In genomic region chr5:135722121-135722520, GRCm38 (mm10) we compare ENCODE assay signal across 8 mouse cellular contexts. TPM values are rescaled to one million over a fixed set of nuclear protein-coding genes. Genes with fewer than 3 reads are reported as not detected.
DNase-seq lines count a peak whose midpoint lies in the region; ATAC-seq and TF ChIP-seq lines count a peak whose summit lies in the region.

No protein-coding gene starts in this region.

- peak; percentile 94 for TF ChIP-seq EP300 in CH12.LX (IDR thresholded peaks at IDR 0.05; ENCODE audit: low read length)

- no peaks in the 10 kb centered on the region for H3K27me3 ChIP-seq in hindbrain, postnatal 0 days (ENCODE audit: insufficient read depth, low read length)
- no peaks in the 10 kb centered on the region for H3K27me3 ChIP-seq in hindbrain, embryonic 12.5 days
- no peaks in the 10 kb centered on the region for H3K27me3 ChIP-seq in CH12.LX (replicated peaks)
- no peaks in the 10 kb centered on the region for H3K27me3 ChIP-seq in heart, embryonic 16.5 days (ENCODE audit: control insufficient read depth, insufficient read depth, low read length)

- H3K4me1 ChIP-seq in hindbrain, postnatal 0 days (ENCODE audit: insufficient read depth, low read length): peaks cover 23% of the 10 kb centered on the region
- H3K4me1 ChIP-seq in hindbrain, embryonic 12.5 days: peaks cover 43% of the 10 kb centered on the region
- H3K4me1 ChIP-seq in CH12.LX (ENCODE audit: control insufficient read depth in 1 of 2, insufficient read depth in 2 of 2): peaks cover 29 to 78% of the 10 kb centered on the region in 2 experiments
- H3K4me1 ChIP-seq in heart, embryonic 16.5 days (ENCODE audit: control insufficient read depth, insufficient read depth, low read length): peaks cover 41% of the 10 kb centered on the region
- H3K4me1 ChIP-seq in olfactory bulb, adult 2 months (ENCODE audit: control insufficient read depth, insufficient read depth, low read length): peaks cover 44% of the 10 kb centered on the region

- no peak overlapping the region for H3K27ac ChIP-seq in hindbrain, postnatal 0 days
- no peak overlapping the region for H3K27ac ChIP-seq in hindbrain, embryonic 12.5 days
- peak overlapping the region; percentile 4; the same call in 1 of the 2 replicates for H3K27ac ChIP-seq in CH12.LX (ENCODE audit: insufficient read depth, low read depth)
- peak overlapping the region; percentile 32 for H3K27ac ChIP-seq in heart, embryonic 16.5 days (ENCODE audit: low read length)
- peak overlapping the region; percentile 6; the same call in 1 of the 2 replicates for H3K27ac ChIP-seq in olfactory bulb, adult 2 months (ENCODE audit: insufficient read depth, low read depth, low read length)

- TF ChIP-seq CTCF in hindbrain, postnatal 0 days (IDR thresholded peaks at IDR 0.05; ENCODE audit: low read depth): no peak
- TF ChIP-seq CTCF in CH12.LX (conservative IDR thresholded peaks at IDR 0.05 in 1 of 2, IDR thresholded peaks at IDR 0.05 in 1 of 2; ENCODE audit: low read depth in 2 of 2, low read length in 2 of 2): no peak
- no peak for TF ChIP-seq CTCF in brain, embryonic 14.5 days (IDR thresholded peaks at IDR 0.05; ENCODE audit: borderline replicate concordance, extremely low read depth, insufficient read depth, insufficient read length)
- TF ChIP-seq CTCF in olfactory bulb, adult 2 months (IDR thresholded peaks at IDR 0.05; ENCODE audit: insufficient read depth, low read depth, low read length): no peak

- no peak overlapping the region for H3K4me2 ChIP-seq in hindbrain, postnatal 0 days (ENCODE audit: low read depth, low read length)
- no peak overlapping the region for H3K4me2 ChIP-seq in hindbrain, embryonic 12.5 days (replicated peaks)
- H3K4me2 ChIP-seq in CH12.LX (ENCODE audit: insufficient read depth, low read depth, poor library complexity, severe bottlenecking): peak overlapping the region; percentile 58; the same call in 1 of the 2 replicates
- 0 out of 2 replicates have a peak overlapping the region, but pooled peaks have one; percentile 17 for H3K4me2 ChIP-seq in heart, embryonic 16.5 days (ENCODE audit: low read depth, low read length)

- in situ Hi-C loops in CH12.LX (cut with MboI; ENCODE audit: low pct_ligation_motif_present, low pct_unique_long_range_greater_than_20kb, low sequenced_read_pairs): no loop called here

- H3K4me3 ChIP-seq in hindbrain, postnatal 0 days (ENCODE audit: low read length): no peak overlapping the region
- H3K4me3 ChIP-seq in hindbrain, embryonic 12.5 days: no peak overlapping the region
- H3K4me3 ChIP-seq in CH12.LX (replicated peaks in 1 of 3; ENCODE audit: low read depth in 2 of 3, low read length in 2 of 3, poor library complexity in 1 of 3): no peak overlapping the region
- no peak overlapping the region for H3K4me3 ChIP-seq in heart, embryonic 16.5 days (ENCODE audit: low read length)
- H3K4me3 ChIP-seq in olfactory bulb, adult 2 months (ENCODE audit: insufficient read depth, low read depth, low read length): no peak overlapping the region

- H3K36me3 ChIP-seq in hindbrain, postnatal 0 days (ENCODE audit: insufficient read depth, low read length): peaks cover 4% of the 10 kb centered on the region; the same call in 1 of the 2 replicates
- peaks cover 18% of the 10 kb centered on the region for H3K36me3 ChIP-seq in hindbrain, embryonic 12.5 days
- peaks cover 10 to 67% of the 10 kb centered on the region in 2 experiments for H3K36me3 ChIP-seq in CH12.LX (replicated peaks in 1 of 2; ENCODE audit: control insufficient read depth in 1 of 2, insufficient read depth in 1 of 2, low read length in 1 of 2)
- H3K36me3 ChIP-seq in heart, embryonic 16.5 days (ENCODE audit: control insufficient read depth, insufficient read depth): 0 out of 2 replicates have a peak, but pooled peaks cover 3% of the 10 kb centered on the region

- H3K9me3 ChIP-seq in hindbrain, postnatal 0 days (ENCODE audit: low read length): no peaks in the 10 kb centered on the region
- H3K9me3 ChIP-seq in hindbrain, embryonic 12.5 days (replicated peaks): no peaks in the 10 kb centered on the region
- no peaks in the 10 kb centered on the region for H3K9me3 ChIP-seq in CH12.LX (replicated peaks; ENCODE audit: low read length)
- H3K9me3 ChIP-seq in heart, embryonic 16.5 days (replicated peaks; ENCODE audit: control insufficient read depth, low read length): no peaks in the 10 kb centered on the region

- DNase-seq in hindbrain, postnatal 0 days (ENCODE audit: low spot score): peak; percentile 55
- peak; percentile 74 for DNase-seq in CH12.LX (ENCODE audit: extremely low read depth)
- peak; percentile 75 for DNase-seq in brain, embryonic 14.5 days (ENCODE audit: low read depth)
- no peak for DNase-seq in embryo, embryonic 10 days (ENCODE audit: low spot score)

- 50% methylated on average over 11 of the region's 11 CpGs for WGBS in hindbrain, postnatal 0 days
- 91% methylated on average over 11 of the region's 11 CpGs for WGBS in hindbrain, embryonic 12.5 days
- WGBS in heart, embryonic 16.5 days: 40% methylated on average over 11 of the region's 11 CpGs
- WGBS in olfactory bulb, adult 2 months: 32% methylated on average over 11 of the region's 11 CpGs

- no peak for ATAC-seq in hindbrain, postnatal 0 days
- no peak for ATAC-seq in hindbrain, embryonic 12.5 days (ENCODE audit: low FRiP score)
- ATAC-seq in heart, embryonic 16.5 days (replicated peaks; ENCODE audit: extremely low read depth, insufficient read depth, low FRiP score): peak; percentile 6; the same call in 1 of the 2 replicates
- ATAC-seq in megakaryocyte-erythroid progenitor cell, adult 5-6 weeks (replicated peaks; ENCODE audit: low FRiP score, low TSS enrichment, poor library complexity, severe bottlenecking): no peak

- TF ChIP-seq POLR2A in CH12.LX (IDR thresholded peaks at IDR 0.05; ENCODE audit: low read depth, low read length): no peak
- no peak for TF ChIP-seq POLR2A in brain, embryonic 14.5 days (IDR thresholded peaks at IDR 0.05; ENCODE audit: borderline replicate concordance, extremely low read depth, insufficient read depth, insufficient read length, poor library complexity, severe bottlenecking)
- no peak for TF ChIP-seq POLR2A in olfactory bulb, adult 2 months (IDR thresholded peaks at IDR 0.05; ENCODE audit: insufficient read depth, low read depth, low read length)

- dilution Hi-C loops in CH12.LX (cut with MboI; ENCODE audit: extremely low pct_ligation_motif_present, extremely low pct_unique_long_range_greater_than_20kb, low sequenced_read_pairs): no loop called here

- TF ChIP-seq RAD21 in CH12.LX (IDR thresholded peaks at IDR 0.05; ENCODE audit: low read depth, low read length): no peak

- H3K9ac ChIP-seq in hindbrain, postnatal 0 days (replicated peaks; ENCODE audit: low read length): no peak overlapping the region
- H3K9ac ChIP-seq in hindbrain, embryonic 12.5 days: no peak overlapping the region
- H3K9ac ChIP-seq in CH12.LX (ENCODE audit: insufficient read depth, low read depth): no peak overlapping the region
- no peak overlapping the region for H3K9ac ChIP-seq in heart, embryonic 16.5 days (ENCODE audit: low read length)

- H3K79me2 ChIP-seq in CH12.LX (replicated peaks; ENCODE audit: control insufficient read depth, extremely low read depth, insufficient read depth, poor library complexity, severe bottlenecking): no peaks in the 10 kb centered on the region

RNA-seq across cellular contexts. Expression of gene Tmem120a, which starts 22.1 kb away (rescaled TPM):
- 52.8 and 71.7 TPM in 2 replicates for total RNA-seq in hindbrain, postnatal 0 days (2014; rRNA removed)
- 83.2 and 89.7 TPM in 2 replicates for polyA plus RNA-seq in hindbrain, postnatal 0 days (2015; fragmentation: Nextera tagmentation; extraction: Ambion mirVana)
- 61.0 and 65.0 TPM in 2 replicates for polyA plus RNA-seq in hindbrain, embryonic 12.5 days (2016; fragmentation: Nextera tagmentation; extraction: Ambion mirVana)
- 21.4 and 22.2 TPM in 2 replicates for total RNA-seq in CH12.LX (2012; rRNA removed)
- 9.1 and 12.0 TPM in 2 replicates for total RNA-seq in CH12.LX (2014; rRNA removed)
- 27.1 and 27.7 TPM in 2 replicates for polyA plus RNA-seq in CH12.LX (2012; ENCODE audit: insufficient read length, low read depth)
- 36.9 and 39.3 TPM in 2 replicates for polyA plus RNA-seq in brain, embryonic 14.5 days (2012; rRNA removed)
- polyA plus RNA-seq in heart, embryonic 16.5 days (2015; fragmentation: Nextera tagmentation; extraction: Ambion mirVana): 36.3 and 37.4 TPM in 2 replicates
- not detected in 2 replicates for polyA plus RNA-seq in olfactory bulb, adult 2 months (2012; ENCODE audit: insufficient read depth, insufficient read length, low replicate concordance, missing spikeins)
- 11.2 and 14.3 TPM in 2 replicates for total RNA-seq in megakaryocyte-erythroid progenitor cell, adult 5-6 weeks (2014; fragmentation: Nextera tagmentation)
- total RNA-seq in megakaryocyte-erythroid progenitor cell, adult 5-6 weeks (2017): 12.1 and 15.7 TPM in 2 replicates

RNA-seq across cellular contexts. Expression of gene Por, which starts 52.3 kb away (rescaled TPM):
- 71.7 and 71.8 TPM in 2 replicates for total RNA-seq in hindbrain, postnatal 0 days (2014; rRNA removed)
- 69.3 and 71.4 TPM in 2 replicates for polyA plus RNA-seq in hindbrain, postnatal 0 days (2015; fragmentation: Nextera tagmentation; extraction: Ambion mirVana)
- polyA plus RNA-seq in hindbrain, embryonic 12.5 days (2016; fragmentation: Nextera tagmentation; extraction: Ambion mirVana): 118 and 119 TPM in 2 replicates
- 40.2 and 41.2 TPM in 2 replicates for total RNA-seq in CH12.LX (2012; rRNA removed)
- 16.3 and 17.3 TPM in 2 replicates for total RNA-seq in CH12.LX (2014; rRNA removed)
- polyA plus RNA-seq in CH12.LX (2012; ENCODE audit: insufficient read length, low read depth): 54.3 and 56.8 TPM in 2 replicates
- polyA plus RNA-seq in brain, embryonic 14.5 days (2012; rRNA removed): 145 and 162 TPM in 2 replicates
- polyA plus RNA-seq in heart, embryonic 16.5 days (2015; fragmentation: Nextera tagmentation; extraction: Ambion mirVana): 52.6 and 56.7 TPM in 2 replicates
- not detected in 2 replicates for polyA plus RNA-seq in olfactory bulb, adult 2 months (2012; ENCODE audit: insufficient read depth, insufficient read length, low replicate concordance, missing spikeins)
- 49.6 and 57.4 TPM in 2 replicates for total RNA-seq in megakaryocyte-erythroid progenitor cell, adult 5-6 weeks (2014; fragmentation: Nextera tagmentation)
- 58.7 and 73.2 TPM in 2 replicates for total RNA-seq in megakaryocyte-erythroid progenitor cell, adult 5-6 weeks (2017)

RNA-seq across cellular contexts. Expression of gene Styxl1, which starts 56.1 kb away (rescaled TPM):
- 0.10 TPM in 1 of 2 replicates, not detected in the other for total RNA-seq in hindbrain, postnatal 0 days (2014; rRNA removed)
- 0.61 and 0.69 TPM in 2 replicates for polyA plus RNA-seq in hindbrain, postnatal 0 days (2015; fragmentation: Nextera tagmentation; extraction: Ambion mirVana)
- polyA plus RNA-seq in hindbrain, embryonic 12.5 days (2016; fragmentation: Nextera tagmentation; extraction: Ambion mirVana): 0.68 TPM in 1 of 2 replicates, not detected in the other
- total RNA-seq in CH12.LX (2012; rRNA removed) (not detected in 2 replicates), CH12.LX (2014; rRNA removed) (not detected in 2 replicates)
- not detected in 2 replicates for polyA plus RNA-seq in CH12.LX (2012; ENCODE audit: insufficient read length, low read depth)
- polyA plus RNA-seq in brain, embryonic 14.5 days (2012; rRNA removed): 0.08 and 0.15 TPM in 2 replicates
- polyA plus RNA-seq in heart, embryonic 16.5 days (2015; fragmentation: Nextera tagmentation; extraction: Ambion mirVana): 0.15 and 0.56 TPM in 2 replicates
- polyA plus RNA-seq in olfactory bulb, adult 2 months (2012; ENCODE audit: insufficient read depth, insufficient read length, low replicate concordance, missing spikeins): not detected in 2 replicates
- total RNA-seq in megakaryocyte-erythroid progenitor cell, adult 5-6 weeks (2014; fragmentation: Nextera tagmentation): 3.0 TPM in 1 of 2 replicates, not detected in the other
- not detected in 2 replicates for total RNA-seq in megakaryocyte-erythroid progenitor cell, adult 5-6 weeks (2017)

RNA-seq across cellular contexts. Expression of gene Mdh2, which starts 56.2 kb away (rescaled TPM):
- 165 and 169 TPM in 2 replicates for total RNA-seq in hindbrain, postnatal 0 days (2014; rRNA removed)
- 732 and 760 TPM in 2 replicates for polyA plus RNA-seq in hindbrain, postnatal 0 days (2015; fragmentation: Nextera tagmentation; extraction: Ambion mirVana)
- polyA plus RNA-seq in hindbrain, embryonic 12.5 days (2016; fragmentation: Nextera tagmentation; extraction: Ambion mirVana): 530 and 539 TPM in 2 replicates
- total RNA-seq in CH12.LX (2012; rRNA removed) (152 and 163 TPM in 2 replicates), CH12.LX (2014; rRNA removed) (119 and 133 TPM in 2 replicates)
- polyA plus RNA-seq in CH12.LX (2012; ENCODE audit: insufficient read length, low read depth): 489 and 569 TPM in 2 replicates
- 476 and 499 TPM in 2 replicates for polyA plus RNA-seq in brain, embryonic 14.5 days (2012; rRNA removed)
- polyA plus RNA-seq in heart, embryonic 16.5 days (2015; fragmentation: Nextera tagmentation; extraction: Ambion mirVana): 1,315 and 1,333 TPM in 2 replicates
- polyA plus RNA-seq in olfactory bulb, adult 2 months (2012; ENCODE audit: insufficient read depth, insufficient read length, low replicate concordance, missing spikeins): 359 and 724 TPM in 2 replicates
- total RNA-seq in megakaryocyte-erythroid progenitor cell, adult 5-6 weeks (2014; fragmentation: Nextera tagmentation): 441 and 446 TPM in 2 replicates
- 207 and 288 TPM in 2 replicates for total RNA-seq in megakaryocyte-erythroid progenitor cell, adult 5-6 weeks (2017)

Comparison
In these comparisons a context has a peak if more than half of its experiments do, and no peak if none do; other contexts are left out.
1. H3K27ac ChIP-seq: peak in CH12.LX (single experiment), heart, embryonic 16.5 days (single experiment) and olfactory bulb, adult 2 months (single experiment); none in hindbrain, postnatal 0 days (single experiment) and hindbrain, embryonic 12.5 days (single experiment).
2. H3K4me2 ChIP-seq: peak in CH12.LX (single experiment) and heart, embryonic 16.5 days (single experiment); none in hindbrain, postnatal 0 days (single experiment) and hindbrain, embryonic 12.5 days (single experiment).
3. RNA of gene Tmem120a, which starts 22.1 kb away (polyA plus RNA-seq): 83.2 to 89.7 TPM in hindbrain, postnatal 0 days, 61.0 to 65.0 TPM in hindbrain, embryonic 12.5 days, 36.9 to 39.3 TPM in brain, embryonic 14.5 days, 36.3 to 37.4 TPM in heart, embryonic 16.5 days and 27.1 to 27.7 TPM in CH12.LX; not detected in olfactory bulb, adult 2 months; every median in the first group is over 10 times any median in the second.
4. RNA of gene Por, which starts 52.3 kb away (polyA plus RNA-seq): 145 to 162 TPM in brain, embryonic 14.5 days, 118 to 119 TPM in hindbrain, embryonic 12.5 days, 69.3 to 71.4 TPM in hindbrain, postnatal 0 days, 54.3 to 56.8 TPM in CH12.LX and 52.6 to 56.7 TPM in heart, embryonic 16.5 days; not detected in olfactory bulb, adult 2 months; every median in the first group is over 10 times any median in the second.